Mouse (Mus musculus) hindbrain, postnatal 0 days (tissue): ENCODE measurements around the gene Cep290. TPM values are rescaled to one million over a fixed set of nuclear protein-coding genes. Genes with fewer than 3 reads are reported as not detected.

ENCODE experiments used
- ATAC-seq: fragments of 200-750 bp; cut with Nextera tagmentation; 2 replicates; pipeline ENCODE4 v1.8.0; 2017; ENCODE audit warnings: mild to moderate bottlenecking, moderate TSS enrichment, moderate library complexity
- DNase-seq: peaks from one replicate; pipeline ENCODE4 v3.0.0-alpha.2; 2015; ENCODE audit warnings: low spot score
- H3K27ac ChIP-seq: fragments of 300-500 bp; sonication (generic); 2 replicates; pipeline ENCODE4 v1.5.1; 2014; ENCODE audit warnings: mild to moderate bottlenecking
- H3K27me3 ChIP-seq: fragments of 300-500 bp; sonication (generic); 2 replicates; pipeline ENCODE4 v1.6.1; 2014; ENCODE audit warnings: low read length, mixed read lengths; ENCODE audit not compliant: insufficient read depth
- H3K36me3 ChIP-seq: fragments of 300-500 bp; sonication (generic); 2 replicates; pipeline ENCODE4 v1.6.1; 2014; ENCODE audit warnings: low read length, mixed read lengths; ENCODE audit not compliant: insufficient read depth
- H3K4me1 ChIP-seq: fragments of 300-500 bp; sonication (generic); 2 replicates; pipeline ENCODE4 v1.6.1; 2014; ENCODE audit warnings: antibody characterized with exemption, low read length, mixed read lengths; ENCODE audit not compliant: insufficient read depth
- H3K4me2 ChIP-seq: fragments of 300-500 bp; sonication (generic); 2 replicates; pipeline ENCODE4 v1.6.1; 2014; ENCODE audit warnings: low read depth, mild to moderate bottlenecking, low read length, moderate library complexity, mixed read lengths
- H3K4me3 ChIP-seq: fragments of 300-500 bp; sonication (generic); 2 replicates; pipeline ENCODE4 v1.5.1; 2014; ENCODE audit warnings: low read length
- H3K9ac ChIP-seq: fragments of 300-500 bp; sonication (generic); replicated peaks from 2 replicates; pipeline ENCODE4 v1.6.1; 2014; ENCODE audit warnings: mild to moderate bottlenecking, low read length, moderate library complexity, mixed read lengths
- H3K9me3 ChIP-seq: fragments of 300-500 bp; sonication (generic); 2 replicates; pipeline ENCODE4 v1.6.1; 2016; ENCODE audit warnings: low read length, mixed read lengths
- CTCF ChIP-seq: IDR thresholded peaks from 2 replicates; pipeline ENCODE4 v1.5.1; 2016; ENCODE audit warnings: antibody characterized with exemption, control low read depth, low read depth
- WGBS: fragments of 180-500 bp; shearing (Covaris S2); extraction: QIAGEN DNeasy Blood & Tissue Kit; methylation state at CpG from one replicate; pipeline ENCODE4 v1.1.7; 2014; 5-methylcytosine and 5-hydroxymethylcytosine counted together
- polyA plus RNA-seq: library from polyadenylated mRNA; unstranded; fragments of >200 nt; fragmentation: Nextera tagmentation; extraction: Ambion mirVana; gene quantifications from 2 replicates; pipeline ENCODE4 v1.2.1, GENCODE M21; 2015
- total RNA-seq: library from RNA; depleted of rRNA; stranded (reverse); fragments of >200 nt; gene quantifications from 2 replicates; pipeline ENCODE4 v1.2.3, GENCODE M21; 2014

Gene Cep290
- total and polyA plus RNA-seq, 2 experiments from 2014 or later = 3.1 to 4.1 TPM

DNA sequence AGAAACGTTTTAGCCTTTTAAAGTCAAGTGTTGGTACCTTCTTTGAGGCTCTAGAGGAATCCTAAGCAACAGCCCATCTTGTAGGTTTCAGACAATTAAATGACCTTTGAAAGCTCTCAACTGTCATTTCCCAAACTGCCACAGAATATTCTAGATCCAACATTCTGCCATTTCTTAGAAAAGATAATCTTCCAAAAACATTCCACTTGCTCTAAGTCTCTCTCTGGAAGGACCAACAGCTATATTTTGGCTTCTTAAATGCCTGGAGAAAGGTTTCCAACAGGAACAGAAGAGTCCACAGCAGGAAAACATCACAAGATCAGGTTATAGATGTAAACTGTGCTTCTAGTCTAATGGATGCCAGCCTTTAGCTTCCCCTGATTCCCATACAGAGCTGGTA is 103.0 kb downstream of the Cep290 start, which contains the start of the genes 4930430F08Rik and 1700017N19Rik:
TSS of gene 4930430F08Rik (minus strand) at position 101 of the 400 bp plus-strand sequence.
TSS of gene 1700017N19Rik (plus strand) at position 162 of the 400 bp plus-strand sequence.
- DNase-seq = no peak
- H3K36me3 ChIP-seq = no peaks in the 10 kb centered on the region; the same call in 1 of the 2 replicates
- peak within 1 kb of the TSS; percentile 79 for H3K4me2 ChIP-seq
- no peak for TF ChIP-seq CTCF
- peak within 1 kb of the TSS; percentile 66 for H3K4me3 ChIP-seq
- WGBS = 87% methylated on average over 1 of the region's 1 CpGs
- 0 out of 2 replicates have a peak, but pooled peaks cover 6% of the 10 kb centered on the region for H3K4me1 ChIP-seq
- H3K9ac ChIP-seq = peak within 1 kb of the TSS; percentile 83; the same call in 1 of the 2 replicates
- no peak within 1 kb of the TSS for H3K27ac ChIP-seq
- no peaks in the 10 kb centered on the region for H3K27me3 ChIP-seq
- no peak for ATAC-seq
- H3K9me3 ChIP-seq = no peaks in the 10 kb centered on the region

- no peak for TF ChIP-seq CTCF
- Histone ChIP-seq H3K27me3 (no peaks in the 10 kb centered on the region), H3K4me3 (no peak overlapping the region), H3K9ac (no peak overlapping the region), H3K36me3 (no peaks in the 10 kb centered on the region), H3K27ac (no peak overlapping the region), H3K4me2 (no peak overlapping the region), H3K4me1 (no peaks in the 10 kb centered on the region), H3K9me3 (no peaks in the 10 kb centered on the region)
- DNase-seq = no peak
- 87% methylated on average over 3 of the region's 3 CpGs for WGBS
- no peak for ATAC-seq
These were observed 111.0 kb downstream of the Cep290 start for GRCm38 (mm10) chr10:100598339-100598738.

- Histone ChIP-seq H3K4me1 (no peaks in the 10 kb centered on the region), H3K36me3 (no peaks in the 10 kb centered on the region), H3K27ac (no peak overlapping the region), H3K9me3 (no peaks in the 10 kb centered on the region), H3K9ac (no peak overlapping the region), H3K4me3 (no peak overlapping the region), H3K4me2 (no peak overlapping the region), H3K27me3 (no peaks in the 10 kb centered on the region)
- DNase-seq (peak; percentile 15), ATAC-seq (no peak)
- no peak for TF ChIP-seq CTCF
- 75% methylated on average over 9 of the region's 9 CpGs for WGBS
These were observed 116.2 kb downstream of the Cep290 start for GRCm38 (mm10) chr10:100603511-100603910.

- no peak overlapping the region for H3K27ac ChIP-seq
- DNase-seq (peak; percentile 70), ATAC-seq (peak; percentile 80)
These were observed 116.9 kb downstream of the Cep290 start for GRCm38 (mm10) chr10:100604254-100604653.

DNA sequence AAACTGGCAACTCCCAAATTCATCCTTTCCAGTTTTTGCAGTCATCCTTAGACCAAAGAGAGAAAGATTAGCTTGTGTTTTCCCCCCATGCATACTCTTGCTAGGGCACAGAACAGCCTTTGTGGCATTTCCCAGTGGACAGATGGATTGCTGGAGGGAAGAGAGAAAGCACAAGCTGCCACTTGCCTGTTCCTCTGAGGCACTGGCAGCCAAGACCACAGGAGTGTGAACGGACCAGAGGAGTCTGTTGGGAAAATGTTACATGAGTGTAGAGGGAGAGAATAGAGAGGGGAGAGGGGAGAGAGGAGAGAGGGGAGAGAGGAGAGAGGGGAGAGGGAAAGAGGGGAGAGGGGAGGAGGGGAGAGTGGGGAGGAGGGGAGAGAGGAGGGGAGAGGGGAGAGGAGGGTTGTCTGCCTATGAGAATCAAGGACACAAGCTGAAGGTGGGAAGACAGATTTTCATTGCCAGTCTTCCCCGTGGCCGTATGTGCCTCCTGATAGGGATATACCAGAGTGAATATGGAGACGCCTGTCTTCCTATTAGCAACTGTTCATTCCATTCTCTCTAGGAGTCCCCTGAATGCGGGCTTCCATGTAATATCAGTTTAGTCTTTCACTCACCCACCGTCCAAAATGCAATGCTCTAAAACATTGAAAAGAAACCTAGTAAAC is 130.0 kb downstream of the Cep290 start:
- peak; percentile 76 for ATAC-seq

More at GRCm38 (mm10) chr10:100604254-100604653, 116.9 kb downstream of the Cep290 start:
- no peaks in the 10 kb centered on the region for H3K27me3 ChIP-seq
- H3K9ac ChIP-seq = no peak overlapping the region
- peak; percentile 70 for TF ChIP-seq CTCF
- H3K4me3 ChIP-seq = no peak overlapping the region
- H3K4me1 ChIP-seq = no peaks in the 10 kb centered on the region
- H3K4me2 ChIP-seq = no peak overlapping the region
- 67% methylated on average over 2 of the region's 2 CpGs for whole genome bisulfite sequencing
- no peaks in the 10 kb centered on the region for H3K9me3 ChIP-seq
- H3K36me3 ChIP-seq = no peaks in the 10 kb centered on the region

GRCm38 (mm10) chr10:100619474-100619873 is 132.1 kb downstream of the Cep290 start:
- no peak overlapping the region for H3K9ac ChIP-seq
- no peak overlapping the region for H3K4me2 ChIP-seq
- TF ChIP-seq CTCF = no peak
- no peak overlapping the region for H3K4me3 ChIP-seq
- ATAC-seq (no peak), DNase-seq (no peak)
- H3K27ac ChIP-seq = no peak overlapping the region
- no peaks in the 10 kb centered on the region for H3K36me3 ChIP-seq
- 87% methylated on average over 7 of the region's 7 CpGs for WGBS
- no peaks in the 10 kb centered on the region for H3K4me1 ChIP-seq
- no peaks in the 10 kb centered on the region for H3K9me3 ChIP-seq
- H3K27me3 ChIP-seq = no peaks in the 10 kb centered on the region

More for the DNA sequence above, 130.0 kb downstream of the Cep290 start:
- peak; percentile 47 for DNase-seq
- no peaks in the 10 kb centered on the region for H3K36me3 ChIP-seq
- WGBS = 65% methylated on average over 6 of the region's 6 CpGs
- H3K27ac ChIP-seq = no peak overlapping the region
- H3K9me3 ChIP-seq = no peaks in the 10 kb centered on the region
- H3K4me3 ChIP-seq = no peak overlapping the region
- TF ChIP-seq CTCF = no peak
- no peaks in the 10 kb centered on the region for H3K27me3 ChIP-seq
- H3K9ac ChIP-seq = no peak overlapping the region
- no peaks in the 10 kb centered on the region for H3K4me1 ChIP-seq
- H3K4me2 ChIP-seq = no peak overlapping the region

GRCm38 (mm10) chr10:100620040-100620439 is 132.7 kb downstream of the Cep290 start:
- no peak overlapping the region for H3K27ac ChIP-seq
- no peaks in the 10 kb centered on the region for H3K36me3 ChIP-seq
- no peaks in the 10 kb centered on the region for H3K4me1 ChIP-seq
- DNase-seq (no peak), ATAC-seq (no peak)
- no peak for TF ChIP-seq CTCF
- WGBS = 92% methylated on average over 12 of the region's 12 CpGs
- no peak overlapping the region for H3K4me3 ChIP-seq
- no peaks in the 10 kb centered on the region for H3K27me3 ChIP-seq
- no peaks in the 10 kb centered on the region for H3K9me3 ChIP-seq
- H3K9ac ChIP-seq = no peak overlapping the region
- no peak overlapping the region for H3K4me2 ChIP-seq
